Mouse (Mus musculus): ENCODE data around the gene Cilp2. TPM values are rescaled to one million over a fixed set of nuclear protein-coding genes. Genes with fewer than 3 reads are reported as not detected.

The Cilp2 gene
- polyA plus RNA-seq (2015; fragmentation: Nextera tagmentation; extraction: Ambion mirVana): 0.26 and 0.30 TPM in 2 replicates

DNA sequence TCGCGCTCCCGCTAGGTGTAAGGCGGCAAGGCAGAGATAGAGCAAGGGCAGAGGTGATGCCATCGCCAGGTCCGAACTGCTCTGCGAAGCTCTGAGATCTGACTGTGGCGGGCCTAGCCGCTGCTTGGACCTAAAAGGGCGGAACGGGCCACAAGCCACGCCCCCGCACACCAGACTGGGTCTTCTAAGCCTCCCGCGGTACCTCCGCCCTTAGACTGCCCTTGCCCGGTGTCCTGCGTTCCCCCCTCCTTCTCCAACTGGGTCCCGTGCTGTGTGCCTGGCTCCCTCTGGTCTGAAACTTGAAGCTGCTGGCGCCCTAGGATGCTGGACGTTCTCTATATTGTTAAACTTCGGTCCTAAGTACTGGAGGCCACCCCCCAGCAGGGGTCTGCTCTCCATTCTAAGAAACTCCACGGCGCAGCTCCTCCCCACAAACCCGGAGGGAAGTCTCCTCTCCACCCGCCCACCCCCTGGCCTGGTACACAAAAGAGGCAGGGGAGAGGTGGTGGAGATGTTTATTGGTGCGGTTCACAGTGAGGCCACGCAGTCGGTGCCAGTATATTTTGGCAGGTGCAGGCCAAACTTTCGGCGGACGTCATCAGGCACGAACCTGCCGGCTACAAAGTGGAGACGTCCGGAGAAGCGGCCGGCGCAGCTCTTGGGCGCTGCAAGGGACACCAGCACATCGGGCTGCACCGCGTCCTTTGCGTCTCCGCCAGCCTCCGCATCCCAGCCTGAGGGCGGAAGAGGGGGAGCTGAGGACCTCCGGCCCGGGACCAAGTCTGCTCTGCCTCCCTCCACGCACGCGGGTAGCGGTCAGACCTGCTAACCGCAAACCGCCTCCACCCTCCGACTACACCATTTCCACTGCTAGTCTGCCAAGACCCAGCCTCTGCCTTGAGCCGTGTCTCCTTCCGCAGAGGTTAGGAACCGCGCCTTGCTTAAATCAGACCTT, at the start of gene Cilp2:
TSS of gene Cilp2 (minus strand) at position 399 of the 955 bp plus-strand sequence.
- Histone ChIP-seq H3K9ac (ENCODE audit: low read length) (no peak within 1 kb of the TSS), H3K27me3 (ENCODE audit: control insufficient read depth, insufficient read depth, low read depth, low read length) (peaks cover 82% of the 10 kb centered on the region)
- ATAC-seq (ENCODE audit: low read depth): peak; percentile 27

DNA sequence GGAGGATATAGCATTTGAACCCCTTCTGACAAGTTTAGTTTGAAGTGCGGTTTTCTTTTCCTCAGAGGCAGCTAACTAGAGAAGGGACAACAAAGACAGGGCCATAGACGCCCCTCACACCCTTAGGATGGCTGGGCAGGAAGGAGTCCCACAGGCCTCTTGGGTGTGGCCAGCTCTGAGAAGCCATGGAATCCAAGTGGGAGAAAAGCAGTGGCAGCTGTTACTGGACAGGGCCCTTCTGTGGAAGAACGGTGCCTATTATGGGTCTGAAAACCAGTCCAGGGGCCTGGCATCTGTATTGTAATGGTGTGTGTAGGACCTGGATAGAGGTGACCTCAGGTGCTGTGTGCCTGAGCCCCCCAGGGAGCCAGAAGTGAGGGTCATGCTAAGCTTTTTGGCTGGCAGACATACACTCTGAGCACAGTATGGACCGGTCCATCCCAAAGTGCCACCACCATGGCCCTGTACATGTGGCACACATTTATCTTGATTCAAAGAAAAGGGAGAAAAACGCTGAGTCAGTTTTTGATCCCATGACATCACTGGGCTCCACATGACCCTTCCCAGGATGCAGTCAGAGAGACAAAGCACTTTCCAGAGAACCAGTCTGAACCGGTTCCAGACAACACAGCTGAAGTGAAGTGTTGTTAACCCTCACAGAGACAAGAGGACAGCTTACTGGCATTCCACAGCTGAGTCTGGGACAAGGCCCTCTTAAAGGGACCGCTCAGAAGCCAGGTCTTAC, 48.7 kb upstream of the Cilp2 start:
- ATAC-seq (ENCODE audit: low read depth): peak; percentile 94
- peak overlapping the region; percentile 81 for H3K27ac ChIP-seq (ENCODE audit: low read length)
- peak overlapping the region; percentile 16; the same call in 1 of the 2 replicates for H3K4me2 ChIP-seq (ENCODE audit: low read depth, low read length)
- WGBS: 34% methylated on average over 7 of the region's 7 CpGs
- H3K36me3 ChIP-seq (ENCODE audit: control insufficient read depth, insufficient read depth, low read length): peaks cover 2% of the 10 kb centered on the region; the same call in 1 of the 2 replicates
- H3K4me3 ChIP-seq (ENCODE audit: low read length): no peak overlapping the region
- H3K9me3 ChIP-seq (ENCODE audit: control insufficient read depth, low read length): no peaks in the 10 kb centered on the region
- H3K4me1 ChIP-seq (replicated peaks; ENCODE audit: control insufficient read depth, insufficient read depth, low read length): peaks cover 42% of the 10 kb centered on the region
- H3K9ac ChIP-seq (ENCODE audit: low read length): peak overlapping the region; percentile 34
- H3K27me3 ChIP-seq (ENCODE audit: control insufficient read depth, insufficient read depth, low read depth, low read length): no peaks in the 10 kb centered on the region

More for the DNA sequence above, at the start of gene Cilp2:
- Histone ChIP-seq H3K36me3 (ENCODE audit: control insufficient read depth, insufficient read depth, low read length) (no peaks in the 10 kb centered on the region), H3K4me3 (ENCODE audit: low read length) (peak within 1 kb of the TSS; percentile 34), H3K4me2 (ENCODE audit: low read depth, low read length) (peak within 1 kb of the TSS; percentile 43), H3K27ac (ENCODE audit: low read length) (no peak within 1 kb of the TSS), H3K4me1 (replicated peaks; ENCODE audit: control insufficient read depth, insufficient read depth, low read length) (peaks cover 13% of the 10 kb centered on the region), H3K9me3 (ENCODE audit: control insufficient read depth, low read length) (no peaks in the 10 kb centered on the region)
- 1% methylated on average over 60 of the region's 60 CpGs for WGBS

DNA sequence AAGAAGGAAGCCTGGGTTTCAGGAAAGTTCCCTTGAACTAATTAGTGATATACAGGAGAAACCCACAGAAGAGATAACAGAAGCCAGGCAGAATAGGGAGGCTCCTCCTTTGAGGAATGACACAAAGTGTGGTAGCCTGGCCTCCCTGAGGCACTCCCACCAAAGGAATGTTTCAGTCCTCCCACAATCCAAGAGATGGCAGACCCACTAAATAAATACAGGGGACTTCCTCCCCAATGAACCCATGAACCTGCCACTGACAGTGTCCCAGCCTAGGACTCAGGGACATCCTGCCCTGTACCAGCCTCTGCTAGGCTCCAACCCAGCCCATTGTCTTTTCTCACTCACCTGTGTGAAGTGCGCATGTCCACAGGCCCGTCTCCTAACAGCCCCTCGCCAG, 47.9 kb upstream of the Cilp2 start:
- H3K9me3 ChIP-seq (ENCODE audit: control insufficient read depth, low read length): no peaks in the 10 kb centered on the region
- H3K27ac ChIP-seq (ENCODE audit: low read length): peak overlapping the region; percentile 81; the same call in 1 of the 2 replicates
- 0 out of 2 replicates have a peak overlapping the region, but pooled peaks have one; percentile 19 for H3K9ac ChIP-seq (ENCODE audit: low read length)
- H3K36me3 ChIP-seq (ENCODE audit: control insufficient read depth, insufficient read depth, low read length): peaks cover 2% of the 10 kb centered on the region; the same call in 1 of the 2 replicates
- 76% methylated on average over 3 of the region's 3 CpGs for WGBS
- H3K4me1 ChIP-seq (replicated peaks; ENCODE audit: control insufficient read depth, insufficient read depth, low read length): peaks cover 41% of the 10 kb centered on the region
- H3K27me3 ChIP-seq (ENCODE audit: control insufficient read depth, insufficient read depth, low read depth, low read length): no peaks in the 10 kb centered on the region
- H3K4me2 ChIP-seq (ENCODE audit: low read depth, low read length): no peak overlapping the region; the same call in 1 of the 2 replicates
- H3K4me3 ChIP-seq (ENCODE audit: low read length): no peak overlapping the region
- ATAC-seq (ENCODE audit: low read depth): no peak

DNA sequence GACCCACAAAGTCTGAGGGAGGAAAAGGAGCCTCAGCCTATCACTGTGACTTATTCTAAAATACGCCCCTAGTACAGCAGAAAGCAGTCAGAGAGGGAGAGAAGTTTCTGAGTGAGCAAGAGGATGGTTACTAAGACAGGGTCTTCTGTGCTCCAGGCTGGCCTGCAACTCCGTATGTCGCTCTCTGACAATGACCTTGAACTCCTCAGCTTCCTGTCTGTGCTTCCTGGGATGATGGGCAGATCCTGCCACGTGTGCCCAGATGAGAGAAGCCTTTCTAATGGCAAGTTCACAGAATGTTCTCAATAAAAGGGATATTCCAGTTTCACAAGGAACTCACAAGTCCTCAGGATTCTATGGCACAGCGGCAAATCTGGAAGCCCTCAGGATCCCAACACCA, 47.1 kb upstream of the Cilp2 start:
- no peak overlapping the region for H3K9ac ChIP-seq (ENCODE audit: low read length)
- peaks cover 32% of the 10 kb centered on the region for H3K4me1 ChIP-seq (replicated peaks; ENCODE audit: control insufficient read depth, insufficient read depth, low read length)
- no peak overlapping the region for H3K4me2 ChIP-seq (ENCODE audit: low read depth, low read length)
- ATAC-seq (ENCODE audit: low read depth): no peak
- H3K27ac ChIP-seq (ENCODE audit: low read length): no peak overlapping the region
- no peaks in the 10 kb centered on the region for H3K27me3 ChIP-seq (ENCODE audit: control insufficient read depth, insufficient read depth, low read depth, low read length)
- peaks cover 2% of the 10 kb centered on the region; the same call in 1 of the 2 replicates for H3K36me3 ChIP-seq (ENCODE audit: control insufficient read depth, insufficient read depth, low read length)
- WGBS: 79% methylated on average over 5 of the region's 5 CpGs
- no peak overlapping the region for H3K4me3 ChIP-seq (ENCODE audit: low read length)
- no peaks in the 10 kb centered on the region for H3K9me3 ChIP-seq (ENCODE audit: control insufficient read depth, low read length)

DNA sequence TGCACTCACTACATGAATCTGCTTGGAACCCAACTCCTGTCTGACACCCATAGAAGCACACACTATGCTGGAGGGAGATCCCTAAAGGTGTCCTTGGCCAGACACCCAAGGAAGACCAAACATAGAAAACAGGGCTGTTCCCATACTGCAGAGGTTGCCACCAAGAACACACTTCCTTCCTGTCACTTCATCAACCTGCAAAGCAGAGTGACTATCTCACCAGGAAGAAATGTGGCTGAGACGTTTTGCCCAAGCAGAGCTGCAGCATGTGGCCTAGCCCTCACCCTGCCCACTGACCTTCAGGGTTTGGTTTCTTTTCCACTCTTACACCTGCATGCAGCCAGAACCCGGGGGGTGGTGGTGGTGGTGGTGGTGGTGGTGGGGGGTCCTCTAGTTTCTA, 46.3 kb upstream of the Cilp2 start:
- WGBS: 69% methylated on average over 2 of the region's 2 CpGs
- H3K36me3 ChIP-seq (ENCODE audit: control insufficient read depth, insufficient read depth, low read length): peaks cover 2% of the 10 kb centered on the region; the same call in 1 of the 2 replicates

DNA sequence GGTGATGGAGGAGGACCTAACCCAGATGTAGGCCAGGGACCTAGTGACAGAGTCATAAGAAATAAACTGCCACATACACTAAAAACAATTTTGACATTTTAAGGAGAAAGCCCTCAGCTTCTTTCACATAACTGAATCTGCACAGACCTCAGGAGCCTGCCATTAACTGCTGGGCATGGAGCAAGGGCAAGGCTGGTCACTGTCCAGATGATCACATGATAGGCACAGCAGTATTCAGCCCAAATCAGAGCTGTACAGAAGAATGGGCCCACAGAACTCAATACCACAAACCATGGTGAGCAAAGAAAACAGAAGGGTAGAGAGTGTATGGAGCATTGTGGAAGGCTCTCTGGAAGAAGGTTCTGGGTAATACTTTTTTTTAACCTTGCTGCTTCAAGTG, 39.4 kb upstream of the Cilp2 start:
- Histone ChIP-seq H3K9ac (ENCODE audit: low read length) (no peak overlapping the region), H3K4me2 (ENCODE audit: low read depth, low read length) (no peak overlapping the region), H3K4me1 (replicated peaks; ENCODE audit: control insufficient read depth, insufficient read depth, low read length) (no peaks in the 10 kb centered on the region), H3K27ac (ENCODE audit: low read length) (no peak overlapping the region), H3K36me3 (ENCODE audit: control insufficient read depth, insufficient read depth, low read length) (no peaks in the 10 kb centered on the region), H3K9me3 (ENCODE audit: control insufficient read depth, low read length) (no peaks in the 10 kb centered on the region), H3K4me3 (ENCODE audit: low read length) (no peak overlapping the region), H3K27me3 (ENCODE audit: control insufficient read depth, insufficient read depth, low read depth, low read length) (no peaks in the 10 kb centered on the region)
- no peak for ATAC-seq (ENCODE audit: low read depth)

More for the DNA sequence above, 46.3 kb upstream of the Cilp2 start:
- peaks cover 32% of the 10 kb centered on the region for H3K4me1 ChIP-seq (replicated peaks; ENCODE audit: control insufficient read depth, insufficient read depth, low read length)
- H3K4me2 ChIP-seq (ENCODE audit: low read depth, low read length): no peak overlapping the region
- no peak overlapping the region for H3K27ac ChIP-seq (ENCODE audit: low read length)
- H3K4me3 ChIP-seq (ENCODE audit: low read length): no peak overlapping the region
- no peak for ATAC-seq (ENCODE audit: low read depth)
- no peak overlapping the region for H3K9ac ChIP-seq (ENCODE audit: low read length)
- H3K27me3 ChIP-seq (ENCODE audit: control insufficient read depth, insufficient read depth, low read depth, low read length): no peaks in the 10 kb centered on the region
- H3K9me3 ChIP-seq (ENCODE audit: control insufficient read depth, low read length): no peaks in the 10 kb centered on the region

DNA sequence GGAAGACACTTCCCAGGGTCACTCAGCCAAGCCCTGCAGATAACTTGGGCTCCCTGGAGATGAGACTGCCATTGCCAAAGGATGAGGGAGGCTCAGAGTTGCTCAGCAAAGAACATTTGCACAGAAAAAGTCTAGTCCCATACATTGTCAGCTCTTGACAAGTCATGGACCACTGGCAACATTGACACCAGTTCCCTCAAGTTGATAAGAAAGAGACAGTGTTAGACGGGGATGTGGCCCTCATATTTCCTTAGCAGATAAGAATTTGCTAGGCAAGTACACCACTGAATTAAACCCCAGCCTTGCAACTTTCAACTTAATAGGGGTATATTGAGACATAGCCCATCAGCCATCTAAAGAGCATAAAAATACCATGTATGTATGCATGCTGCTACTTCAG, 36.5 kb upstream of the Cilp2 start:
- WGBS: 50% methylated on average over 1 of the region's 1 CpGs
- Histone ChIP-seq H3K27ac (ENCODE audit: low read length) (no peak overlapping the region), H3K4me3 (ENCODE audit: low read length) (no peak overlapping the region)

DNA sequence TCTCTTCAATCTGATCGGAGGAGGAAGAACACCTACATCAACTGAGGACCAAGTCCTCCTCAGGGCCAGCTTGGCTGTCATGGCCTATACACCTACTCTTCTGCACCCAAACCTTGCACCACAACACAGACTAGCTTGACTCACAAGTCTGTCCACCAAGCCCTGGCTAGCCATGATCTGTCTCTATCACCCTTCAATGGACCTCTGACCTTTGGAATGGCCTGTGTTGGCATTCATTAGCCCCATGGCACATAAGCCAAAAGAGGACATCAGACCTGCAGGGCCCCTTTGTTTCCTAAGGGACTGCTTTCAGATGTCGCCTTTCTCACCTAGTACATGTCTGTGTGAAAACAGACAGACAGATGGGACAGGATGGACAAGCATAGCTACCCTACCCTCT, 33.7 kb upstream of the Cilp2 start:
- Histone ChIP-seq H3K9me3 (ENCODE audit: control insufficient read depth, low read length) (no peaks in the 10 kb centered on the region), H3K9ac (ENCODE audit: low read length) (no peak overlapping the region), H3K4me1 (replicated peaks; ENCODE audit: control insufficient read depth, insufficient read depth, low read length) (peaks cover 12% of the 10 kb centered on the region), H3K4me2 (ENCODE audit: low read depth, low read length) (no peak overlapping the region), H3K27ac (ENCODE audit: low read length) (0 out of 2 replicates have a peak overlapping the region, but pooled peaks have one; percentile 7), H3K4me3 (ENCODE audit: low read length) (no peak overlapping the region), H3K36me3 (ENCODE audit: control insufficient read depth, insufficient read depth, low read length) (peaks cover 13% of the 10 kb centered on the region; the same call in 1 of the 2 replicates), H3K27me3 (ENCODE audit: control insufficient read depth, insufficient read depth, low read depth, low read length) (no peaks in the 10 kb centered on the region)
- ATAC-seq (ENCODE audit: low read depth): no peak
- WGBS: 84% methylated on average over 2 of the region's 2 CpGs

More for the DNA sequence above, 36.5 kb upstream of the Cilp2 start:
- H3K9me3 ChIP-seq (ENCODE audit: control insufficient read depth, low read length): no peaks in the 10 kb centered on the region
- peaks cover 4% of the 10 kb centered on the region; the same call in 1 of the 2 replicates for H3K36me3 ChIP-seq (ENCODE audit: control insufficient read depth, insufficient read depth, low read length)
- no peak overlapping the region for H3K4me2 ChIP-seq (ENCODE audit: low read depth, low read length)
- no peaks in the 10 kb centered on the region for H3K27me3 ChIP-seq (ENCODE audit: control insufficient read depth, insufficient read depth, low read depth, low read length)
- peaks cover 12% of the 10 kb centered on the region for H3K4me1 ChIP-seq (replicated peaks; ENCODE audit: control insufficient read depth, insufficient read depth, low read length)
- no peak overlapping the region for H3K9ac ChIP-seq (ENCODE audit: low read length)
- ATAC-seq (ENCODE audit: low read depth): no peak
